Mouse (Mus musculus) bone marrow macrophage, adult 2 months (primary cell): ENCODE results near the gene Olfr476.
"Not testable (repeated sequence)": the region's sequence is repeated elsewhere in the genome, so short reads cannot be mapped to it uniquely, and the experiment has no call there.

ENCODE experiments used
- CTCF ChIP-seq: IDR thresholded peaks from 2 replicates; pipeline ENCODE4 v1.5.1; 2012; ENCODE audit warnings: low read depth, mild to moderate bottlenecking, low read length, moderate library complexity
- POLR2A ChIP-seq: IDR thresholded peaks from 2 replicates; pipeline ENCODE4 v1.6.1; 2012; ENCODE audit warnings: mild to moderate bottlenecking, low read depth, low read length, borderline replicate concordance

GRCm38 (mm10) chr7:108014256-108014655 lies 49.7 kb downstream of the Olfr476 start:
- not testable (repeated sequence) for TF ChIP-seq POLR2A, CTCF
